Mouse (Mus musculus) liver, embryonic 13.5 days (tissue): ENCODE measurements at regions not wholly inside any gene's neighbourhood (a gene's known extent, or its start where the extent isn't known, plus 50 kb on each side); places are given as distances from the start of the nearest gene placed in this dataset.

Experiments
- ATAC-seq: fragments of 200-750 bp; cut with Nextera tagmentation; 2 replicates; pipeline ENCODE4 v1.8.0; 2017; ENCODE audit warnings: low read depth, mild to moderate bottlenecking, moderate number of reproducible peaks, moderate library complexity
- DNase-seq: peaks from one replicate; pipeline ENCODE4 v3.0.0; 2022
- H3K27ac ChIP-seq: fragments of 300-500 bp; sonication (generic); 2 replicates; pipeline ENCODE4 v1.5.1; 2015; ENCODE audit warnings: moderate library complexity, mild to moderate bottlenecking, inconsistent platforms
- H3K27me3 ChIP-seq: fragments of 300-500 bp; sonication (generic); 2 replicates; pipeline ENCODE4 v1.6.1; 2015; ENCODE audit warnings: mild to moderate bottlenecking, inconsistent platforms
- H3K36me3 ChIP-seq: fragments of 300-500 bp; sonication (generic); 2 replicates; pipeline ENCODE4 v1.6.1; 2015; ENCODE audit warnings: mild to moderate bottlenecking, inconsistent platforms
- H3K4me1 ChIP-seq: fragments of 300-500 bp; sonication (generic); replicated peaks from 2 replicates; pipeline ENCODE4 v1.6.1; 2015; ENCODE audit warnings: inconsistent platforms
- H3K4me2 ChIP-seq: fragments of 300-500 bp; sonication (generic); 2 replicates; pipeline ENCODE4 v1.6.1; 2015; ENCODE audit warnings: inconsistent platforms, mild to moderate bottlenecking, moderate library complexity
- H3K4me3 ChIP-seq: fragments of 300-500 bp; sonication (generic); replicated peaks from 2 replicates; pipeline ENCODE4 v1.5.1; 2015; ENCODE audit warnings: mild to moderate bottlenecking, inconsistent platforms
- H3K9ac ChIP-seq: fragments of 300-500 bp; sonication (generic); 2 replicates; pipeline ENCODE4 v1.6.1; 2015; ENCODE audit warnings: mild to moderate bottlenecking, inconsistent platforms
- H3K9me3 ChIP-seq: fragments of 300-500 bp; sonication (generic); replicated peaks from 2 replicates; pipeline ENCODE4 v1.6.1; 2016; ENCODE audit warnings: inconsistent platforms
- WGBS: fragments of 180-500 bp; shearing (Covaris S2); methylation state at CpG from one replicate; pipeline ENCODE4 v1.1.7; 2015; ENCODE audit not compliant: insufficient replicate concordance; 5-methylcytosine and 5-hydroxymethylcytosine counted together

GRCm38 (mm10) chr9:120796111-120796880, 132.7 kb upstream of the Ctnnb1 start:
- DNase-seq (no peak), ATAC-seq (no peak)
- Histone ChIP-seq H3K27me3 (no peaks in the 10 kb centered on the region), H3K4me2 (no peak overlapping the region), H3K4me1 (no peaks in the 10 kb centered on the region), H3K4me3 (no peak overlapping the region), H3K36me3 (no peaks in the 10 kb centered on the region), H3K27ac (no peak overlapping the region), H3K9me3 (peaks cover 7% of the 10 kb centered on the region; the same call in 1 of the 2 replicates), H3K9ac (no peak overlapping the region)
- 79% methylated on average over 10 of the region's 10 CpGs for WGBS

- Histone ChIP-seq H3K4me2 (no peak overlapping the region), H3K9ac (no peak overlapping the region), H3K36me3 (no peaks in the 10 kb centered on the region), H3K4me3 (no peak overlapping the region), H3K27me3 (no peaks in the 10 kb centered on the region), H3K9me3 (no peaks in the 10 kb centered on the region), H3K27ac (no peak overlapping the region), H3K4me1 (no peaks in the 10 kb centered on the region)
- WGBS: 62% methylated on average over 10 of the region's 10 CpGs
- DNase-seq (no peak), ATAC-seq (no peak)
These were observed 130.9 kb upstream of the Ctnnb1 start for GRCm38 (mm10) chr9:120797996-120798663.

GRCm38 (mm10) chr9:120798901-120799300, 130.1 kb upstream of the Ctnnb1 start:
- Histone ChIP-seq H3K36me3 (no peaks in the 10 kb centered on the region), H3K4me1 (no peaks in the 10 kb centered on the region), H3K4me3 (no peak overlapping the region), H3K4me2 (no peak overlapping the region), H3K9ac (no peak overlapping the region), H3K27ac (no peak overlapping the region), H3K9me3 (no peaks in the 10 kb centered on the region), H3K27me3 (no peaks in the 10 kb centered on the region)
- DNase-seq: no peak
- ATAC-seq: no peak
- WGBS: 43% methylated on average over 12 of the region's 12 CpGs

- no peak overlapping the region for H3K4me3 ChIP-seq
- no peak overlapping the region for H3K27ac ChIP-seq
- H3K27me3 ChIP-seq: no peaks in the 10 kb centered on the region
- H3K9ac ChIP-seq: no peak overlapping the region
- ATAC-seq (no peak), DNase-seq (no peak)
- H3K4me2 ChIP-seq: no peak overlapping the region
- H3K36me3 ChIP-seq: no peaks in the 10 kb centered on the region
- WGBS: 65% methylated on average over 4 of the region's 4 CpGs
- H3K4me1 ChIP-seq: no peaks in the 10 kb centered on the region
- H3K9me3 ChIP-seq: no peaks in the 10 kb centered on the region
These were observed 126.4 kb upstream of the Ctnnb1 start for GRCm38 (mm10) chr9:120802646-120803045.

- H3K36me3 ChIP-seq: no peaks in the 10 kb centered on the region
- H3K9me3 ChIP-seq: no peaks in the 10 kb centered on the region
- ATAC-seq: no peak
- H3K4me1 ChIP-seq: no peaks in the 10 kb centered on the region
- DNase-seq: no peak
- WGBS: 27% methylated on average over 10 of the region's 10 CpGs
- no peak overlapping the region for H3K9ac ChIP-seq
- no peaks in the 10 kb centered on the region for H3K27me3 ChIP-seq
- H3K4me2 ChIP-seq: no peak overlapping the region
- no peak overlapping the region for H3K4me3 ChIP-seq
- no peak overlapping the region for H3K27ac ChIP-seq
These were observed 124.2 kb upstream of the Ctnnb1 start for GRCm38 (mm10) chr9:120804760-120805294.

- DNase-seq (no peak), ATAC-seq (no peak)
- H3K4me3 ChIP-seq: no peak overlapping the region
- no peaks in the 10 kb centered on the region for H3K27me3 ChIP-seq
- H3K9me3 ChIP-seq: no peaks in the 10 kb centered on the region
- no peaks in the 10 kb centered on the region for H3K4me1 ChIP-seq
- H3K36me3 ChIP-seq: no peaks in the 10 kb centered on the region
- WGBS: 66% methylated on average over 4 of the region's 4 CpGs
- H3K27ac ChIP-seq: no peak overlapping the region
- no peak overlapping the region for H3K4me2 ChIP-seq
- no peak overlapping the region for H3K9ac ChIP-seq
These were observed 120.1 kb upstream of the Ctnnb1 start for GRCm38 (mm10) chr9:120808741-120809425.

- WGBS: 32% methylated on average over 3 of the region's 3 CpGs
- DNase-seq (no peak), ATAC-seq (no peak)
- no peak overlapping the region for H3K4me3 ChIP-seq
- no peak overlapping the region for H3K9ac ChIP-seq
- no peak overlapping the region for H3K4me2 ChIP-seq
- no peaks in the 10 kb centered on the region for H3K36me3 ChIP-seq
- H3K4me1 ChIP-seq: no peaks in the 10 kb centered on the region
- no peak overlapping the region for H3K27ac ChIP-seq
- no peaks in the 10 kb centered on the region for H3K27me3 ChIP-seq
- H3K9me3 ChIP-seq: no peaks in the 10 kb centered on the region
These were observed 117.5 kb upstream of the Ctnnb1 start for GRCm38 (mm10) chr9:120811522-120811921.

- Histone ChIP-seq H3K4me3 (no peak overlapping the region), H3K9ac (no peak overlapping the region), H3K36me3 (no peaks in the 10 kb centered on the region), H3K27me3 (no peaks in the 10 kb centered on the region), H3K9me3 (no peaks in the 10 kb centered on the region), H3K4me2 (no peak overlapping the region), H3K4me1 (no peaks in the 10 kb centered on the region), H3K27ac (no peak overlapping the region)
- DNase-seq: no peak
- ATAC-seq: no peak
- 61% methylated on average over 17 of the region's 17 CpGs for WGBS
These were observed 116.3 kb upstream of the Ctnnb1 start for GRCm38 (mm10) chr9:120812667-120813210.

- no peaks in the 10 kb centered on the region for H3K36me3 ChIP-seq
- H3K9ac ChIP-seq: no peak overlapping the region
- H3K4me2 ChIP-seq: no peak overlapping the region
- H3K4me3 ChIP-seq: no peak overlapping the region
- WGBS: 54% methylated on average over 4 of the region's 4 CpGs
- ATAC-seq (no peak), DNase-seq (no peak)
- H3K4me1 ChIP-seq: no peaks in the 10 kb centered on the region
- no peaks in the 10 kb centered on the region for H3K27me3 ChIP-seq
- H3K9me3 ChIP-seq: no peaks in the 10 kb centered on the region
- H3K27ac ChIP-seq: no peak overlapping the region
These were observed 114.7 kb upstream of the Ctnnb1 start for GRCm38 (mm10) chr9:120814286-120814685.

GRCm38 (mm10) chr9:120818726-120819317, 110.2 kb upstream of the Ctnnb1 start:
- no peak overlapping the region for H3K4me2 ChIP-seq
- H3K27me3 ChIP-seq: no peaks in the 10 kb centered on the region
- DNase-seq (no peak), ATAC-seq (no peak)
- WGBS: 88% methylated on average over 22 of the region's 22 CpGs
- H3K4me3 ChIP-seq: no peak overlapping the region
- H3K27ac ChIP-seq: no peak overlapping the region
- H3K4me1 ChIP-seq: no peaks in the 10 kb centered on the region
- no peaks in the 10 kb centered on the region for H3K9me3 ChIP-seq
- H3K36me3 ChIP-seq: no peaks in the 10 kb centered on the region
- H3K9ac ChIP-seq: no peak overlapping the region

GRCm38 (mm10) chr9:120820892-120821291, 108.1 kb upstream of the Ctnnb1 start:
- H3K4me2 ChIP-seq: no peak overlapping the region
- no peak overlapping the region for H3K9ac ChIP-seq
- no peaks in the 10 kb centered on the region for H3K4me1 ChIP-seq
- no peaks in the 10 kb centered on the region for H3K9me3 ChIP-seq
- no peak overlapping the region for H3K27ac ChIP-seq
- ATAC-seq: no peak
- WGBS: 55% methylated on average over 6 of the region's 6 CpGs
- no peaks in the 10 kb centered on the region for H3K27me3 ChIP-seq
- no peaks in the 10 kb centered on the region for H3K36me3 ChIP-seq
- H3K4me3 ChIP-seq: no peak overlapping the region
- no peak for DNase-seq
